In genomic region chr4:45941628-45942044, GRCm38 (mm10) we compare ENCODE assay signal across 8 mouse cellular contexts. TPM values are rescaled to one million over a fixed set of nuclear protein-coding genes. Genes with fewer than 3 reads are reported as not detected.
DNase-seq lines count a peak whose midpoint lies in the region; ATAC-seq and TF ChIP-seq lines count a peak whose summit lies in the region.

No protein-coding gene starts in this region.

- no peak overlapping the region for H3K9ac ChIP-seq in liver, embryonic 13.5 days

- peak; percentile 54 to 60 for DNase-seq in B cell, adult 2 months
- DNase-seq in Muller cell, postnatal 12 days (ENCODE audit: inconsistent ontology term) = peak; percentile 44
- DNase-seq in embryo, embryonic 10 days (ENCODE audit: low spot score) = peak; percentile 82
- DNase-seq in heart, adult 8-10 months (ENCODE audit: low spot score) = peak; percentile 44
- DNase-seq in kidney, adult 9 months = peak; percentile 33
- peak; percentile 9 for DNase-seq in liver, embryonic 13.5 days
- peak; percentile 52 for DNase-seq in thymus, postnatal 25 days

- no peaks in the 10 kb centered on the region for H3K36me3 ChIP-seq in liver, embryonic 13.5 days
- H3K36me3 ChIP-seq in myocyte (ENCODE audit: control insufficient read depth, insufficient read depth) = no peaks in the 10 kb centered on the region

- WGBS in liver, embryonic 13.5 days (ENCODE audit: insufficient replicate concordance) = 12% methylated on average over 13 of the region's 13 CpGs

- H3K4me2 ChIP-seq in liver, embryonic 13.5 days = peak overlapping the region; percentile 38
- H3K4me2 ChIP-seq in myocyte (ENCODE audit: low read depth) = peak overlapping the region; percentile 47

- no peaks in the 10 kb centered on the region for H3K4me1 ChIP-seq in liver, embryonic 13.5 days (replicated peaks)

- H3K27me3 ChIP-seq in liver, embryonic 13.5 days = no peaks in the 10 kb centered on the region
- no peaks in the 10 kb centered on the region for H3K27me3 ChIP-seq in myocyte (ENCODE audit: control insufficient read depth, insufficient read depth, insufficient read length)

- no peak for TF ChIP-seq POLR2A in myocyte (IDR thresholded peaks at IDR 0.05; ENCODE audit: insufficient read length, low read depth)

- no peaks in the 10 kb centered on the region for H3K9me3 ChIP-seq in liver, embryonic 13.5 days (replicated peaks)

- H3K27ac ChIP-seq in liver, embryonic 13.5 days = no peak overlapping the region

- H3ac ChIP-seq in myocyte (ENCODE audit: control insufficient read depth, insufficient read length) = no peak overlapping the region

- ATAC-seq in liver, embryonic 13.5 days (ENCODE audit: low read depth) = no peak

- no peaks in the 10 kb centered on the region for H3K79me2 ChIP-seq in myocyte (ENCODE audit: control insufficient read depth, insufficient read depth)

- H3K4me3 ChIP-seq in liver, embryonic 13.5 days (replicated peaks) = no peak overlapping the region
- no peak overlapping the region for H3K4me3 ChIP-seq in myocyte

TF ChIP-seq in myocyte, 11 proteins besides CTCF, POLR2A, EP300 and RAD21:
- no peak for TF ChIP-seq MAX (IDR thresholded peaks at IDR 0.05; ENCODE audit: low read depth)
- no peak for TF ChIP-seq USF1 (IDR thresholded peaks at IDR 0.05; ENCODE audit: low read depth)
- no peak for TF ChIP-seq MYOD1 (IDR thresholded peaks at IDR 0.05; ENCODE audit: control insufficient read depth in 1 of 3, insufficient read length in 2 of 3, low read depth in 2 of 3)
- TF ChIP-seq SRF (IDR thresholded peaks at IDR 0.05; ENCODE audit: control insufficient read depth, insufficient read length, low read depth) = no peak
- TF ChIP-seq E2F4 (IDR thresholded peaks at IDR 0.05; ENCODE audit: insufficient read depth) = no peak
- TF ChIP-seq TCF3 (IDR thresholded peaks at IDR 0.05; ENCODE audit: insufficient read length, low read depth) = no peak
- no peak for TF ChIP-seq REST (IDR thresholded peaks at IDR 0.05; ENCODE audit: insufficient read depth, insufficient read length)
- no peak for TF ChIP-seq MYOG (IDR thresholded peaks at IDR 0.05; ENCODE audit: control insufficient read depth in 1 of 3, insufficient read depth in 1 of 3, insufficient read length in 2 of 3, low read depth in 2 of 3)
- TF ChIP-seq TCF12 (IDR thresholded peaks at IDR 0.05; ENCODE audit: insufficient read depth, poor library complexity, severe bottlenecking) = no peak
- no peak for TF ChIP-seq POLR2AphosphoS2 (IDR thresholded peaks at IDR 0.05; ENCODE audit: insufficient read length, low read depth)
- no peak for TF ChIP-seq CEBPB (IDR thresholded peaks at IDR 0.05; ENCODE audit: insufficient read depth, poor library complexity, severe bottlenecking)

RNA-seq across cellular contexts. Expression of gene Tdrd7, which starts 23.5 kb away (rescaled TPM):
- 10 to 100 TPM in 3 of 4 experiments, 1 to 10 TPM in 1; 9.2 to 12.1 (median 10.1) TPM for total RNA-seq in heart, adult 8-10 months (2022)
- polyA plus RNA-seq in liver, embryonic 13.5 days (2015; fragmentation: Nextera tagmentation; extraction: Ambion mirVana) = 5.4 and 8.7 TPM in 2 replicates
- 12.0 TPM for polyA plus RNA-seq in myocyte (2012; fragmentation: generic; extraction: Trizol)

RNA-seq across cellular contexts. Expression of gene Ccdc180, which starts 51.5 kb away (rescaled TPM):
- under 1 TPM in 1 of 4 experiments, not detected in 3; 0.09 TPM for total RNA-seq in heart, adult 8-10 months (2022)
- 0.07 TPM in 2 replicates for polyA plus RNA-seq in liver, embryonic 13.5 days (2015; fragmentation: Nextera tagmentation; extraction: Ambion mirVana)
- polyA plus RNA-seq in myocyte (2012; fragmentation: generic; extraction: Trizol) = not detected

Comparison
In these comparisons a context has a peak if more than half of its experiments do, and no peak if none do; other contexts are left out.
1. DNase-seq: peak in every context shown above with its lines; median percentile 82 in embryo, embryonic 10 days; 57 in B cell, adult 2 months; 52 in thymus, postnatal 25 days; 44 in Muller cell, postnatal 12 days; 44 in heart, adult 8-10 months; 33 in kidney, adult 9 months; 9 in liver, embryonic 13.5 days.